Mouse (Mus musculus): Measurements from ENCODE around the gene Selenoo. TPM values are rescaled to one million over a fixed set of nuclear protein-coding genes. Genes with fewer than 3 reads are reported as not detected.
A peak's percentile ranks its signal among the peaks of the same experiment; 100 is the strongest.

The Selenoo gene
- polyA plus RNA-seq, 1 experiment from 2014 or later: 24.7 TPM

GRCm38 (mm10) chr15:89073993-89074603 is 14.8 kb upstream of the Selenoo start:
- H3K36me3 ChIP-seq (ENCODE audit: control insufficient read depth, insufficient read depth, low read length): 0 out of 2 replicates have a peak, but pooled peaks cover 11% of the 10 kb centered on the region
- WGBS: 87% methylated on average over 10 of the region's 10 CpGs
- H3K9ac ChIP-seq (ENCODE audit: low read length): peak overlapping the region; percentile 90
- 0 out of 2 replicates have a peak overlapping the region, but pooled peaks have one; percentile 82 for H3K4me3 ChIP-seq (ENCODE audit: low read depth, low read length)
- no peak for ATAC-seq
- no peak overlapping the region for H3K27ac ChIP-seq (ENCODE audit: low read depth, low read length)
- peaks cover 26% of the 10 kb centered on the region for H3K4me1 ChIP-seq (ENCODE audit: control insufficient read depth, insufficient read depth, low read length)
- no peaks in the 10 kb centered on the region for H3K27me3 ChIP-seq (replicated peaks; ENCODE audit: control insufficient read depth, insufficient read depth, low read length)
- no peaks in the 10 kb centered on the region for H3K9me3 ChIP-seq (replicated peaks; ENCODE audit: control insufficient read depth, low read length)
- peak overlapping the region; percentile 93; the same call in 1 of the 2 replicates for H3K4me2 ChIP-seq (ENCODE audit: low read length)
- no peak for DNase-seq (ENCODE audit: low spot score)

DNA sequence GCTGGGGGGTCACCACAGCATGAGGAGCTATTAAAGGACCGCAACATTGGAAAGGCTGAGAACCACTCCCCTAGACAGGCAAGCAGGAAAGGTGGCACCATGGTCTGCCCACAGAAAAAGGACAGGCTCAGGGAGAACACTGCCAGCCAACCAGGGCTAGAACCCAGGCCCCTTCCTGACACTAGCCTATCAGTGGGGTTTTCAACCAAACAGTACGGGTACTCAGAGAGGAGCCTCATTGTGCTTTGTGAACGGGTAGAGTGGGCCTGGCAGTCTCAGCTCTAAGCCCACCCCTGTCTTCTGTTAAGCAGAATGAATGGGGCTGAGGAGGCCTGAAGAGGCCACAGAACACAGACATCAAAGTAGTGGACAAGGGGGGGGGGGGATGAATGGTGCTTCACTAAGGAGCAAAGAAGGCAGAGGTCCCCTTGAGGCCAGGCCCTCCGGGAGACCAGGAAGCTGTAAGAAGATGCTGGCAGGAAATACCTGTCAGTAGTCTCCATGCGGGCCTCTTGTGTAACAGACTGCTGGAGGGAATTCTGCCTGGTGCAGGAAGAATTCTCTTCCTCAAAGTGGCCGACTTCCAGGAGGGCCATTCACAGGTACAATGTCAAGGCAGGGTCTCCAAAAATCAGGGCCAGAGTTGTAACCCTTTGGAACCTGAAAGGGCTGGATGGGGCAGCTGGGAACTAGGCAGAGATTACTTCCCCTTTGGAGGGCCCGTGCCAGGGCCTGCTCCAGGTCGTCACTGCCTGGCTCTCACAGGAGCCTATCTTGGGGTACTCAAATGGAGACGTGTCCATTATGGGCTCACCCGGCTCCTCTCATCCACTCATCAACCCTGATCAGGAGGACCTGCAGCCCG is 14.0 kb upstream of the Selenoo start, which contains the start of gene Trabd:
Gene Trabd, plus strand, starts transcription at position 512 of the 865 bp plus-strand sequence.
- ATAC-seq (peak; percentile 32), DNase-seq (ENCODE audit: low spot score) (no peak)
- peak within 1 kb of the TSS; percentile 82 for H3K4me3 ChIP-seq (ENCODE audit: low read depth, low read length)
- H3K27me3 ChIP-seq (replicated peaks; ENCODE audit: control insufficient read depth, insufficient read depth, low read length): no peaks in the 10 kb centered on the region
- H3K27ac ChIP-seq (ENCODE audit: low read depth, low read length): peak within 1 kb of the TSS; percentile 82
- H3K9ac ChIP-seq (ENCODE audit: low read length): peak within 1 kb of the TSS; percentile 90
- H3K36me3 ChIP-seq (ENCODE audit: control insufficient read depth, insufficient read depth, low read length): 0 out of 2 replicates have a peak, but pooled peaks cover 10% of the 10 kb centered on the region
- H3K9me3 ChIP-seq (replicated peaks; ENCODE audit: control insufficient read depth, low read length): no peaks in the 10 kb centered on the region
- peaks cover 26% of the 10 kb centered on the region for H3K4me1 ChIP-seq (ENCODE audit: control insufficient read depth, insufficient read depth, low read length)
- 19% methylated on average over 11 of the region's 11 CpGs for WGBS
- H3K4me2 ChIP-seq (ENCODE audit: low read length): peak within 1 kb of the TSS; percentile 93

DNA sequence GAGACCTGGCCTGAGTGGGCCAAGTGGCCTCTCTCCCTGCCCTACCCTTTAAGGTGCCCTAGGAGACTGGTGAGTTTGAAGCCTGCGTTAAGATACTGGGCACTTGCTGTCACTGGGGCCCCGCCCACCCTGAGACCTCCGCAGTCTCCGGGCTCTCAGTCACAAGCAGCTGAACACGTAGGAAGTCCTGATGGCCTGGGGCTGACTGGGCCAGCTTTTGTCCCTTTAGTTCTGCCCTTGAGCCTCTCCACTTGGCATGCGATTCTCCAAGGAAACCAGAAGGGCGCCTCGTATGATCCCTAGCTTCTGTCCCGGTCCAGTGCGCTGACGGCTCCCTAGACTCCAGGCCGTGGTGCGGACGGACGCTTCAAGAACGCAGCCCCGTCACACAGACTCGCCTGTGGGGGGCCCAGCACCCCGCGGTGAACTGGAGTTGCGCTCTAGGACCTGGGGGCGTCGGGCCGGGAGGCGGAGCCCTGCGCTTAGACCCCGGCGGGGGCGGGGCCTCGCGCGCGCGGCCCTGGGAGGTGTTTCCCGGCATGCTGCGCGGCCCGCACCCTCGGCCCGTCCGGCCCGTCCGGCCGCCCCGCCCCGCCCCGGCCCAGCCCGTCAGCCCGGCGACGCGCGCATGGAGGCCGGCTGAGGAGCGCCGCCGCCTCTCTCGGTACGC is 13.3 kb upstream of the Selenoo start:
- DNase-seq (ENCODE audit: low spot score) (peak; percentile 95), ATAC-seq (peak; percentile 93)
- Histone ChIP-seq H3K9me3 (replicated peaks; ENCODE audit: control insufficient read depth, low read length) (no peaks in the 10 kb centered on the region), H3K4me3 (ENCODE audit: low read depth, low read length) (peak overlapping the region; percentile 82), H3K27ac (ENCODE audit: low read depth, low read length) (peak overlapping the region; percentile 82), H3K4me2 (ENCODE audit: low read length) (peak overlapping the region; percentile 93), H3K9ac (ENCODE audit: low read length) (peak overlapping the region; percentile 90), H3K4me1 (ENCODE audit: control insufficient read depth, insufficient read depth, low read length) (peaks cover 26% of the 10 kb centered on the region), H3K36me3 (ENCODE audit: control insufficient read depth, insufficient read depth, low read length) (0 out of 2 replicates have a peak, but pooled peaks cover 9% of the 10 kb centered on the region), H3K27me3 (replicated peaks; ENCODE audit: control insufficient read depth, insufficient read depth, low read length) (no peaks in the 10 kb centered on the region)
- 1% methylated on average over 31 of the region's 59 CpGs for WGBS

- Histone ChIP-seq H3K9ac (ENCODE audit: low read length) (peak overlapping the region; percentile 90), H3K9me3 (replicated peaks; ENCODE audit: control insufficient read depth, low read length) (no peaks in the 10 kb centered on the region), H3K27ac (ENCODE audit: low read depth, low read length) (peak overlapping the region; percentile 82), H3K27me3 (replicated peaks; ENCODE audit: control insufficient read depth, insufficient read depth, low read length) (no peaks in the 10 kb centered on the region), H3K4me2 (ENCODE audit: low read length) (peak overlapping the region; percentile 93), H3K4me3 (ENCODE audit: low read depth, low read length) (peak overlapping the region; percentile 82), H3K36me3 (ENCODE audit: control insufficient read depth, insufficient read depth, low read length) (peaks cover 14% of the 10 kb centered on the region), H3K4me1 (ENCODE audit: control insufficient read depth, insufficient read depth, low read length) (peaks cover 26% of the 10 kb centered on the region)
- DNase-seq (ENCODE audit: low spot score) (peak; percentile 48), ATAC-seq (no peak; the same call in 1 of the 2 replicates)
- 1% methylated on average over 25 of the region's 39 CpGs for WGBS
Measured at GRCm38 (mm10) chr15:89076156-89076731, 12.6 kb upstream of the Selenoo start.

- Histone ChIP-seq H3K9ac (ENCODE audit: low read length) (peak overlapping the region; percentile 29; the same call in 1 of the 2 replicates), H3K36me3 (ENCODE audit: control insufficient read depth, insufficient read depth, low read length) (peaks cover 32% of the 10 kb centered on the region), H3K4me2 (ENCODE audit: low read length) (no peak overlapping the region), H3K9me3 (replicated peaks; ENCODE audit: control insufficient read depth, low read length) (no peaks in the 10 kb centered on the region), H3K4me3 (ENCODE audit: low read depth, low read length) (no peak overlapping the region), H3K4me1 (ENCODE audit: control insufficient read depth, insufficient read depth, low read length) (peaks cover 26% of the 10 kb centered on the region), H3K27ac (ENCODE audit: low read depth, low read length) (no peak overlapping the region), H3K27me3 (replicated peaks; ENCODE audit: control insufficient read depth, insufficient read depth, low read length) (no peaks in the 10 kb centered on the region)
- DNase-seq (ENCODE audit: low spot score): no peak
- 78% methylated on average over 9 of the region's 9 CpGs for WGBS
- ATAC-seq: no peak
Measured at GRCm38 (mm10) chr15:89078208-89078836, 10.6 kb upstream of the Selenoo start.

- no peak for DNase-seq (ENCODE audit: low spot score)
- Histone ChIP-seq H3K4me2 (ENCODE audit: low read length) (no peak overlapping the region), H3K36me3 (ENCODE audit: control insufficient read depth, insufficient read depth, low read length) (peaks cover 69% of the 10 kb centered on the region), H3K4me3 (ENCODE audit: low read depth, low read length) (no peak overlapping the region), H3K9ac (ENCODE audit: low read length) (no peak overlapping the region), H3K27ac (ENCODE audit: low read depth, low read length) (no peak overlapping the region), H3K4me1 (ENCODE audit: control insufficient read depth, insufficient read depth, low read length) (peaks cover 4% of the 10 kb centered on the region; the same call in 1 of the 2 replicates), H3K27me3 (replicated peaks; ENCODE audit: control insufficient read depth, insufficient read depth, low read length) (no peaks in the 10 kb centered on the region), H3K9me3 (replicated peaks; ENCODE audit: control insufficient read depth, low read length) (no peaks in the 10 kb centered on the region)
- WGBS: 96% methylated on average over 1 of the region's 1 CpGs
- no peak for ATAC-seq
Measured at GRCm38 (mm10) chr15:89083906-89084305, 5.0 kb upstream of the Selenoo start.

GRCm38 (mm10) chr15:89084826-89085225 is 4.1 kb upstream of the Selenoo start:
- ATAC-seq (no peak), DNase-seq (ENCODE audit: low spot score) (no peak)
- no peak overlapping the region for H3K4me3 ChIP-seq (ENCODE audit: low read depth, low read length)
- no peak overlapping the region for H3K9ac ChIP-seq (ENCODE audit: low read length)
- H3K4me1 ChIP-seq (ENCODE audit: control insufficient read depth, insufficient read depth, low read length): peaks cover 6% of the 10 kb centered on the region
- H3K9me3 ChIP-seq (replicated peaks; ENCODE audit: control insufficient read depth, low read length): no peaks in the 10 kb centered on the region
- no peak overlapping the region for H3K4me2 ChIP-seq (ENCODE audit: low read length)
- H3K27me3 ChIP-seq (replicated peaks; ENCODE audit: control insufficient read depth, insufficient read depth, low read length): no peaks in the 10 kb centered on the region
- H3K27ac ChIP-seq (ENCODE audit: low read depth, low read length): no peak overlapping the region
- peaks cover 62% of the 10 kb centered on the region for H3K36me3 ChIP-seq (ENCODE audit: control insufficient read depth, insufficient read depth, low read length)
- WGBS: 93% methylated on average over 2 of the region's 2 CpGs

Measured in forebrain, embryonic 14.5 days (tissue).